Mouse (Mus musculus): Measurements from ENCODE around the gene Ppp1r16b. TPM values are rescaled to one million over a fixed set of nuclear protein-coding genes. Genes with fewer than 3 reads are reported as not detected.

Gene Ppp1r16b
- total and polyA plus RNA-seq, 3 experiments, result under 0.01 to 0.67 TPM; not detected in 1

DNA sequence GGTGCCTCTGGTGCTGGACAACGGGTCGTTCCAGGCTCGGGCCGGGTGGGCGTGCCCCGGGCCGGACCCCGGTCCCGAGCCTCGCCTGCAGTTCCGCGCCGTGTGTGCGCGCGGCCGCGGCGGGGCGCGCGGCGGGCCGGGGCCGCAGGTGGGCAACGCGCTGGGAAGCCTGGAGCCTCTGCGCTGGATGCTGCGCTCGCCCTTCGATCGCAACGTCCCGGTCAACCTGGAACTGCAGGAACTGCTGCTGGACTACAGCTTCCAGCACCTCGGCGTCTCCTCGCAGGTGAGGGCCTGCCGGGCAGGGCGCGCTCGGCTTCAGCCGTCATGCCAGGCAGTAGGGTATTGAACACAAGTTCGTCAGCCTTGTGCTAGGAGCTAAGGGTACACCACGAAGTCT, 40.0 kb upstream of the Ppp1r16b start:
- H3K27ac ChIP-seq (ENCODE audit: control insufficient read depth, low read depth, low read length), result peak overlapping the region; percentile 87
- peaks cover 0 to 3% of the 10 kb centered on the region in 2 experiments; a peak in 1 of 4 replicates for H3K4me1 ChIP-seq (ENCODE audit: control insufficient read depth in 1 of 2, insufficient read depth in 2 of 2, low read length in 2 of 2)
- H3K79me2 ChIP-seq (ENCODE audit: control insufficient read depth, insufficient read depth, low read length, poor library complexity), result peaks cover 12% of the 10 kb centered on the region
- no peaks in the 10 kb centered on the region; a peak in 1 of 4 replicates for H3K27me3 ChIP-seq (ENCODE audit: control insufficient read depth in 1 of 2, insufficient read depth in 2 of 2, low read length in 2 of 2)
- H3K9ac ChIP-seq (ENCODE audit: control insufficient read depth, low read depth, low read length, poor library complexity, severe bottlenecking), result peak overlapping the region; percentile 83
- TF ChIP-seq POLR2A (IDR thresholded peaks at IDR 0.05; ENCODE audit: control insufficient read depth in 1 of 2, insufficient read depth in 1 of 2, low read depth in 1 of 2, low read length in 2 of 2, poor library complexity in 1 of 2) (peak in 1 of 2 experiments; percentile 42; a peak in 1 of 4 replicates), E2F4 (IDR thresholded peaks at IDR 0.05; ENCODE audit: borderline replicate concordance, low read depth, low read length) (0 out of 2 replicates have a peak, but pooled peaks have one; percentile 43), ETS1 (IDR thresholded peaks at IDR 0.05; ENCODE audit: low read depth, low read length) (no peak)
- DNase-seq (ENCODE audit: low read depth, low spot score), result peak; percentile 63
- peaks cover 0 to 5% of the 10 kb centered on the region in 2 experiments; a peak in 3 of 4 replicates for H3K36me3 ChIP-seq (ENCODE audit: control insufficient read depth in 1 of 2, insufficient read depth in 2 of 2, low read length in 2 of 2)
- H3K9me3 ChIP-seq (replicated peaks; ENCODE audit: insufficient read depth, low read length), result no peaks in the 10 kb centered on the region
- peak overlapping the region; percentile 96 to 98 for H3K4me3 ChIP-seq (ENCODE audit: control insufficient read depth in 1 of 2, insufficient read depth in 1 of 2, low read depth in 2 of 2, low read length in 2 of 2)

DNA sequence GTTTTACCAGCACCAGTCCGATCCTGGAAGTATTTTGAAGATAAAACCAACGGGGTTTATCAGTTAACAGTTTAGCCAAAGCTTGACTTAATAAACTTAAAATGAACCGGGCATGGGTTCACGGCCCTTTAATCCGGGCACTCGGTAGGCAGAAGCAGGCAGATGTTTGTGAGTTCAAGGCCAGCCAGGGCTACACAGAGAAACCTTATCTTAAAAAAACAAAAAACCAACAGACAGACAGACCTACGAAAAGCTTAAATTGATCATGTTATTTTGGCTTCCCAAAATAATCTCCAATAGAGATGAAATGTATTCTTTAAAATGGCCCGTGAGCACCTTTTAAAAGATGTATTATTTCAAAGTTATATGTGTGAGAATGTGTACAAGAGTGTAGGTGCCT, 39.5 kb upstream of the Ppp1r16b start:
- DNase-seq (ENCODE audit: low read depth, low spot score), result peak; percentile 48
- H3K9ac ChIP-seq (ENCODE audit: control insufficient read depth, low read depth, low read length, poor library complexity, severe bottlenecking), result peak overlapping the region; percentile 83
- peaks cover 0 to 5% of the 10 kb centered on the region in 2 experiments; a peak in 3 of 4 replicates for H3K36me3 ChIP-seq (ENCODE audit: control insufficient read depth in 1 of 2, insufficient read depth in 2 of 2, low read length in 2 of 2)
- no peaks in the 10 kb centered on the region for H3K9me3 ChIP-seq (replicated peaks; ENCODE audit: insufficient read depth, low read length)
- no peaks in the 10 kb centered on the region; a peak in 1 of 4 replicates for H3K27me3 ChIP-seq (ENCODE audit: control insufficient read depth in 1 of 2, insufficient read depth in 2 of 2, low read length in 2 of 2)
- H3K27ac ChIP-seq (ENCODE audit: control insufficient read depth, low read depth, low read length), result peak overlapping the region; percentile 87
- H3K4me1 ChIP-seq (ENCODE audit: control insufficient read depth in 1 of 2, insufficient read depth in 2 of 2, low read length in 2 of 2), result peaks cover 0 to 3% of the 10 kb centered on the region in 2 experiments; a peak in 1 of 4 replicates
- peaks cover 12% of the 10 kb centered on the region for H3K79me2 ChIP-seq (ENCODE audit: control insufficient read depth, insufficient read depth, low read length, poor library complexity)
- peak overlapping the region; percentile 96 to 98 for H3K4me3 ChIP-seq (ENCODE audit: control insufficient read depth in 1 of 2, insufficient read depth in 1 of 2, low read depth in 2 of 2, low read length in 2 of 2)
- no peak for TF ChIP-seq RCOR1 (IDR thresholded peaks at IDR 0.05; ENCODE audit: low read depth, low read length)
- 0 out of 2 replicates have a peak, but pooled peaks have one; percentile 48 for TF ChIP-seq MXI1 (IDR thresholded peaks at IDR 0.05; ENCODE audit: low read depth, low read length)
- TF ChIP-seq NRF1 (IDR thresholded peaks at IDR 0.05; ENCODE audit: insufficient read depth, low read depth, low read length, poor library complexity, severe bottlenecking), result no peak
- TF ChIP-seq SIN3A (IDR thresholded peaks at IDR 0.05; ENCODE audit: low read length), result no peak
- no peak for TF ChIP-seq CTCF (IDR thresholded peaks at IDR 0.05 in 2 of 3, conservative IDR thresholded peaks at IDR 0.05 in 1 of 3; ENCODE audit: control insufficient read depth in 1 of 3, insufficient read depth in 1 of 3, low read depth in 2 of 3, low read length in 3 of 3, poor library complexity in 1 of 3, severe bottlenecking in 1 of 3)
- TF ChIP-seq ZMIZ1 (IDR thresholded peaks at IDR 0.05; ENCODE audit: low read depth, low read length), result no peak
- 0 out of 2 replicates have a peak, but pooled peaks have one; percentile 16 for TF ChIP-seq HCFC1 (IDR thresholded peaks at IDR 0.05; ENCODE audit: low read depth, low read length)
- no peak; the same call in 1 of the 2 replicates for TF ChIP-seq MAX (IDR thresholded peaks at IDR 0.05; ENCODE audit: low read length)
- TF ChIP-seq POLR2A (IDR thresholded peaks at IDR 0.05; ENCODE audit: control insufficient read depth in 1 of 2, insufficient read depth in 1 of 2, low read depth in 1 of 2, low read length in 2 of 2, poor library complexity in 1 of 2), result no peak
- TF ChIP-seq USF1 (IDR thresholded peaks at IDR 0.05; ENCODE audit: low read depth, low read length), result no peak
- no peak for TF ChIP-seq ETS1 (IDR thresholded peaks at IDR 0.05; ENCODE audit: low read depth, low read length)
- TF ChIP-seq POLR2AphosphoS2 (IDR thresholded peaks at IDR 0.05; ENCODE audit: low read length), result no peak
- TF ChIP-seq CHD2 (IDR thresholded peaks at IDR 0.05; ENCODE audit: low read length), result no peak
- TF ChIP-seq BHLHE40 (IDR thresholded peaks at IDR 0.05; ENCODE audit: borderline replicate concordance, low read depth, low read length), result no peak
- no peak for TF ChIP-seq JUND (IDR thresholded peaks at IDR 0.05; ENCODE audit: low read depth, low read length)
- TF ChIP-seq TCF12 (IDR thresholded peaks at IDR 0.05; ENCODE audit: low read depth, low read length), result 0 out of 2 replicates have a peak, but pooled peaks have one; percentile 8
- TF ChIP-seq CHD1 (IDR thresholded peaks at IDR 0.05; ENCODE audit: low read depth, low read length), result 0 out of 2 replicates have a peak, but pooled peaks have one; percentile 76
- no peak for TF ChIP-seq RAD21 (IDR thresholded peaks at IDR 0.05; ENCODE audit: low read depth, low read length)
- no peak for TF ChIP-seq E2F4 (IDR thresholded peaks at IDR 0.05; ENCODE audit: borderline replicate concordance, low read depth, low read length)
- TF ChIP-seq TAL1 (IDR thresholded peaks at IDR 0.05; ENCODE audit: low read length), result no peak
- no peak for TF ChIP-seq MAZ (IDR thresholded peaks at IDR 0.05; ENCODE audit: low read depth, low read length)
- no peak for TF ChIP-seq ELF1 (IDR thresholded peaks at IDR 0.05; ENCODE audit: low read depth, low read length)
- TF ChIP-seq UBTF (IDR thresholded peaks at IDR 0.05; ENCODE audit: borderline replicate concordance, insufficient read depth, low read depth, low read length), result no peak
- no peak for TF ChIP-seq GABPA (IDR thresholded peaks at IDR 0.05; ENCODE audit: low read depth, low read length)
- TF ChIP-seq MYB (IDR thresholded peaks at IDR 0.05; ENCODE audit: low read depth, low read length), result no peak
- TF ChIP-seq POLR2AphosphoS5 (IDR thresholded peaks at IDR 0.05; ENCODE audit: borderline replicate concordance, low read depth, low read length), result no peak
- TF ChIP-seq GATA1 (IDR thresholded peaks at IDR 0.05; ENCODE audit: low read depth, low read length), result peak; percentile 12; the same call in 1 of the 2 replicates
- no peak for TF ChIP-seq ZC3H11A (IDR thresholded peaks at IDR 0.05; ENCODE audit: low read depth, low read length)
- no peak for TF ChIP-seq NELFE (IDR thresholded peaks at IDR 0.05; ENCODE audit: low read depth, low read length)
- TF ChIP-seq MYC (IDR thresholded peaks at IDR 0.05; ENCODE audit: low read depth, low read length), result no peak
- no peak for TF ChIP-seq EP300 (IDR thresholded peaks at IDR 0.05; ENCODE audit: low read depth in 1 of 2, low read length in 2 of 2)
